ENCODE assay signal across 24 mouse cellular contexts in genomic region chr6:120362124-120362523, GRCm38 (mm10). TPM values are rescaled to one million over a fixed set of nuclear protein-coding genes. Genes with fewer than 3 reads are reported as not detected.
DNase-seq lines count a peak whose midpoint lies in the region; ATAC-seq and TF ChIP-seq lines count a peak whose summit lies in the region.
"Had no signal": no experiment of that assay in that cellular context is flagged by ENCODE, and none has a peak within 500 bp of the region (broad histone marks: within the 10 kb centered on the region; RNA-seq: fewer than 3 reads in every experiment).

No protein-coding gene starts in this region.

- DNase-seq in gastrocnemius, adult 2 months, result no peak
- DNase-seq in gastrocnemius, adult 8-10 months (ENCODE audit: low spot score in 2 of 2), result no peak
- no peak for DNase-seq in CH12.LX (ENCODE audit: extremely low read depth)
- no peak for DNase-seq in liver, embryonic 13.5 days
- DNase-seq in liver, postnatal 0 days, result no peak
- no peak for DNase-seq in urinary bladder, postnatal 4 days (ENCODE audit: low spot score in 2 of 2)
- no peak for DNase-seq in layer of hippocampus, adult 2 months (ENCODE audit: low spot score in 2 of 2)
- no peak for DNase-seq in kidney, postnatal 14 days
- DNase-seq: adrenal gland, adult 8-10 months; adrenal gland, postnatal 25 days; cerebellum, adult 11-12 months; cerebellum, adult 8-10 months; cerebellum, postnatal 10 days; cerebellum, postnatal 36 days; embryo, embryonic 11 days; gastrocnemius, postnatal 14 days; heart, adult 11 months had no signal

- H3K4me3 ChIP-seq in gastrocnemius, adult 2 months, result no peak overlapping the region
- peak overlapping the region in 1 of 3 experiments; percentile 13 for H3K4me3 ChIP-seq in CH12.LX (replicated peaks in 1 of 3; ENCODE audit: low read depth in 2 of 3, low read length in 2 of 3, poor library complexity in 1 of 3)
- H3K4me3 ChIP-seq in liver, embryonic 13.5 days (replicated peaks), result no peak overlapping the region
- H3K4me3 ChIP-seq in liver, postnatal 0 days (ENCODE audit: low read depth, low read length), result no peak overlapping the region
- H3K4me3 ChIP-seq in layer of hippocampus, adult 2 months, result no peak overlapping the region
- H3K4me3 ChIP-seq: forebrain, embryonic 15.5 days had no signal

- no peak for ATAC-seq in liver, embryonic 13.5 days (ENCODE audit: low read depth)
- ATAC-seq in liver, postnatal 0 days, result no peak
- ATAC-seq: activated CD4-positive, CD25-positive, alpha-beta regulatory T cell, adult 4 months; forebrain, embryonic 15.5 days had no signal

- H3K36me3 ChIP-seq in CH12.LX (replicated peaks in 1 of 2; ENCODE audit: control insufficient read depth in 1 of 2, insufficient read depth in 1 of 2, low read length in 1 of 2), result peaks cover 0 to 3% of the 10 kb centered on the region in 2 experiments
- H3K36me3 ChIP-seq in liver, embryonic 13.5 days, result peaks cover 5% of the 10 kb centered on the region
- H3K36me3 ChIP-seq in liver, postnatal 0 days (replicated peaks; ENCODE audit: insufficient read depth, low read length), result peaks cover under 1% of the 10 kb centered on the region; the same call in 1 of the 2 replicates
- H3K36me3 ChIP-seq: forebrain, embryonic 15.5 days had no signal

- dilution Hi-C loops in CH12.LX (cut with MboI; ENCODE audit: extremely low pct_ligation_motif_present, extremely low pct_unique_long_range_greater_than_20kb, low sequenced_read_pairs), result no loop called here

- peak overlapping the region; percentile 73 for H3K9ac ChIP-seq in CH12.LX (ENCODE audit: insufficient read depth, low read depth)
- no peak overlapping the region for H3K9ac ChIP-seq in liver, embryonic 13.5 days
- H3K9ac ChIP-seq in liver, postnatal 0 days (replicated peaks), result no peak overlapping the region
- H3K9ac ChIP-seq: forebrain, embryonic 12.5 days; forebrain, embryonic 15.5 days had no signal

- peaks cover 4 to 23% of the 10 kb centered on the region in 2 experiments; a peak in 2 of 4 replicates for H3K4me1 ChIP-seq in CH12.LX (ENCODE audit: control insufficient read depth in 1 of 2, insufficient read depth in 2 of 2)
- peaks cover 29% of the 10 kb centered on the region for H3K4me1 ChIP-seq in liver, embryonic 13.5 days (replicated peaks)
- peaks cover 12% of the 10 kb centered on the region; the same call in 1 of the 2 replicates for H3K4me1 ChIP-seq in liver, postnatal 0 days (ENCODE audit: insufficient read depth)

- WGBS in liver, embryonic 13.5 days (ENCODE audit: insufficient replicate concordance), result 91% methylated on average over 2 of the region's 2 CpGs
- WGBS in liver, postnatal 0 days (ENCODE audit: insufficient replicate concordance), result 93% methylated on average over 2 of the region's 2 CpGs

- TF ChIP-seq EP300 in CH12.LX (IDR thresholded peaks at IDR 0.05; ENCODE audit: low read length), result no peak
- TF ChIP-seq EP300 in liver, postnatal 0 days (IDR thresholded peaks at IDR 0.05; ENCODE audit: low read depth), result no peak

- no peak for TF ChIP-seq RAD21 in CH12.LX (IDR thresholded peaks at IDR 0.05; ENCODE audit: low read depth, low read length)

- no peak for TF ChIP-seq POLR2A in CH12.LX (IDR thresholded peaks at IDR 0.05; ENCODE audit: low read depth, low read length)

- intact Hi-C loops in gastrocnemius, adult 2 months (cut with DNase I), result no loop called here

- H3K79me2 ChIP-seq in CH12.LX (replicated peaks; ENCODE audit: control insufficient read depth, extremely low read depth, insufficient read depth, poor library complexity, severe bottlenecking), result peaks cover 31% of the 10 kb centered on the region

- H3K27me3 ChIP-seq in CH12.LX (replicated peaks), result no peaks in the 10 kb centered on the region
- no peaks in the 10 kb centered on the region for H3K27me3 ChIP-seq in liver, embryonic 13.5 days
- no peaks in the 10 kb centered on the region for H3K27me3 ChIP-seq in liver, postnatal 0 days (ENCODE audit: insufficient read depth, low read length)
- H3K27me3 ChIP-seq: embryonic facial prominence, embryonic 13.5 days; forebrain, embryonic 12.5 days; forebrain, embryonic 15.5 days; hindbrain, embryonic 12.5 days; hindbrain, embryonic 15.5 days had no signal

- no peaks in the 10 kb centered on the region for H3K9me3 ChIP-seq in CH12.LX (replicated peaks; ENCODE audit: low read length)
- H3K9me3 ChIP-seq in liver, embryonic 13.5 days (replicated peaks), result no peaks in the 10 kb centered on the region
- no peaks in the 10 kb centered on the region for H3K9me3 ChIP-seq in liver, postnatal 0 days (ENCODE audit: low read length)
- H3K9me3 ChIP-seq: embryonic facial prominence, embryonic 10.5 days; embryonic facial prominence, embryonic 13.5 days; forebrain, embryonic 12.5 days; forebrain, embryonic 15.5 days; hindbrain, embryonic 12.5 days; hindbrain, embryonic 15.5 days had no signal

- no peak for TF ChIP-seq CTCF in gastrocnemius, adult 2 months (IDR thresholded peaks at IDR 0.05)
- TF ChIP-seq CTCF in CH12.LX (conservative IDR thresholded peaks at IDR 0.05 in 1 of 2, IDR thresholded peaks at IDR 0.05 in 1 of 2; ENCODE audit: low read depth in 2 of 2, low read length in 2 of 2), result no peak
- TF ChIP-seq CTCF in liver, postnatal 0 days (IDR thresholded peaks at IDR 0.05; ENCODE audit: low read depth), result no peak
- TF ChIP-seq CTCF in layer of hippocampus, adult 2 months (conservative IDR thresholded peaks at IDR 0.05), result no peak

- H3K27ac ChIP-seq in gastrocnemius, adult 2 months, result peak overlapping the region; percentile 95; the same call in 1 of the 2 replicates
- no peak overlapping the region for H3K27ac ChIP-seq in CH12.LX (ENCODE audit: insufficient read depth, low read depth)
- no peak overlapping the region for H3K27ac ChIP-seq in liver, embryonic 13.5 days
- H3K27ac ChIP-seq in liver, postnatal 0 days (ENCODE audit: low read depth), result peak overlapping the region; percentile 52; the same call in 1 of the 2 replicates
- no peak overlapping the region for H3K27ac ChIP-seq in layer of hippocampus, adult 2 months
- H3K27ac ChIP-seq: forebrain, embryonic 12.5 days; forebrain, embryonic 15.5 days had no signal

- peak overlapping the region; percentile 69; the same call in 1 of the 2 replicates for H3K4me2 ChIP-seq in CH12.LX (ENCODE audit: insufficient read depth, low read depth, poor library complexity, severe bottlenecking)
- H3K4me2 ChIP-seq in liver, embryonic 13.5 days, result peak overlapping the region; percentile 31; the same call in 1 of the 2 replicates
- no peak overlapping the region for H3K4me2 ChIP-seq in liver, postnatal 0 days (ENCODE audit: low read depth, low read length)

- in situ Hi-C loops in CH12.LX (cut with MboI; ENCODE audit: low pct_ligation_motif_present, low pct_unique_long_range_greater_than_20kb, low sequenced_read_pairs), result no loop called here

TF ChIP-seq in CH12.LX, 34 proteins besides CTCF, POLR2A, EP300 and RAD21:
- TF ChIP-seq IRF4 (IDR thresholded peaks at IDR 0.05; ENCODE audit: low read depth, low read length) (no peak), ZNF384 (IDR thresholded peaks at IDR 0.05; ENCODE audit: low read depth, low read length) (peak; percentile 69; the same call in 1 of the 2 replicates)
TF ChIP-seq in CH12.LX: peak in this region for 1.

RNA-seq across cellular contexts. Expression of gene Kdm5a, which starts 1.8 kb away (rescaled TPM):
- total RNA-seq in gastrocnemius, adult 2 months (2021), result 10 to 100 TPM; 22.9 to 23.8 TPM
- 10 to 100 TPM; 18.2 to 21.1 (median 19.1) TPM for total RNA-seq in gastrocnemius, adult 8-10 months (2022)
- total RNA-seq in CH12.LX (2012; rRNA removed), result 28.9 and 29.3 TPM in 2 replicates
- 20.8 and 22.2 TPM in 2 replicates for total RNA-seq in CH12.LX (2014; rRNA removed)
- 35.8 and 36.8 TPM in 2 replicates for polyA plus RNA-seq in CH12.LX (2012; ENCODE audit: insufficient read length, low read depth)
- 21.8 and 24.9 TPM in 2 replicates for polyA plus RNA-seq in liver, embryonic 13.5 days (2015; fragmentation: Nextera tagmentation; extraction: Ambion mirVana)
- polyA plus RNA-seq in liver, postnatal 0 days (2015; fragmentation: Nextera tagmentation; extraction: Ambion mirVana), result 12.6 and 16.9 TPM in 2 replicates
- total RNA-seq in layer of hippocampus, adult 2 months (2021), result 10 to 100 TPM; 43.3 to 47.3 TPM

RNA-seq across cellular contexts. Expression of gene Ccdc77, which starts 2.0 kb away (rescaled TPM):
- 1 to 10 TPM; 2.8 to 3.9 TPM for total RNA-seq in gastrocnemius, adult 2 months (2021)
- 1 to 10 TPM; 2.4 to 2.9 (median 2.7) TPM for total RNA-seq in gastrocnemius, adult 8-10 months (2022)
- total RNA-seq in CH12.LX (2012; rRNA removed) (20.3 and 21.0 TPM in 2 replicates), CH12.LX (2014; rRNA removed) (25.2 and 28.6 TPM in 2 replicates)
- 18.2 and 19.9 TPM in 2 replicates for polyA plus RNA-seq in CH12.LX (2012; ENCODE audit: insufficient read length, low read depth)
- 17.2 and 21.0 TPM in 2 replicates for polyA plus RNA-seq in liver, embryonic 13.5 days (2015; fragmentation: Nextera tagmentation; extraction: Ambion mirVana)
- 7.7 and 9.2 TPM in 2 replicates for polyA plus RNA-seq in liver, postnatal 0 days (2015; fragmentation: Nextera tagmentation; extraction: Ambion mirVana)
- total RNA-seq in layer of hippocampus, adult 2 months (2021), result 1 to 10 TPM; 4.7 to 6.8 TPM

Comparison
In these comparisons a context has a peak if more than half of its experiments do, and no peak if none do; other contexts are left out.
1. H3K27ac ChIP-seq: peak in gastrocnemius, adult 2 months (single experiment) and liver, postnatal 0 days (single experiment); none in CH12.LX (single experiment), liver, embryonic 13.5 days (single experiment) and layer of hippocampus, adult 2 months (single experiment).